In the genomic region with DNA sequence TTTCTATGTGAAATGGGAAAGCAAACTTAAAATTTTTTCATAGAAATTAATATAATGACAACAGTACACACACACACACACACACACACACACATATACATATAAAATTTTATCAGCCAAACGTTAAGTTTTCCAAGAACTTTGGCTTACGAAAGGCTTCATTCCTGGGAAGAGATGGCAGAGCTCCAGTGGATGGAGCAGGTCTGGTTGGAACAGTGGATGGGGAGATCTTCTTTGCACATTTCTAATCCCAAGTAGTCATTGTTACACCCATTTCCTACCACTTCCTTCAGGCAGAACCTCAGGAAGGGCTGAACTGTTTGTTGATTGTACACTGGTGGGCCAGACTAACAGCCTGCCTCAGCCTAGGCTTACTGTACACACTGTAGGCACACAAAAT, we compare ENCODE assay signal across 12 mouse cellular contexts.
"Had no signal": no experiment of that assay in that cellular context is flagged by ENCODE, and none has a peak within 500 bp of the region (broad histone marks: within the 10 kb centered on the region; RNA-seq: fewer than 3 reads in every experiment).

No protein-coding gene starts in this region.

- H3K4me2 ChIP-seq: kidney, embryonic 15.5 days; limb, embryonic 13.5 days; liver, embryonic 15.5 days; midbrain, embryonic 13.5 days; stomach, embryonic 15.5 days had no signal

- H3K36me3 ChIP-seq: stomach, embryonic 15.5 days had no signal

- H3K27ac ChIP-seq: kidney, embryonic 15.5 days; limb, embryonic 13.5 days; liver, embryonic 15.5 days; macrophage; midbrain, embryonic 13.5 days; stomach, embryonic 15.5 days had no signal

- ATAC-seq: midbrain, embryonic 13.5 days had no signal

- H3K9ac ChIP-seq: kidney, embryonic 15.5 days; limb, embryonic 13.5 days; liver, embryonic 15.5 days; midbrain, embryonic 13.5 days; stomach, embryonic 15.5 days had no signal

- H3K9me3 ChIP-seq: kidney, embryonic 15.5 days; limb, embryonic 13.5 days; liver, embryonic 15.5 days; midbrain, embryonic 13.5 days; stomach, embryonic 15.5 days had no signal

- H3K27me3 ChIP-seq: kidney, embryonic 15.5 days; limb, embryonic 13.5 days; liver, embryonic 15.5 days; midbrain, embryonic 13.5 days; stomach, embryonic 15.5 days had no signal

- H3K4me3 ChIP-seq: kidney, embryonic 15.5 days; limb, embryonic 13.5 days; liver, embryonic 15.5 days; midbrain, embryonic 13.5 days; stomach, embryonic 15.5 days had no signal

- DNase-seq: kidney, adult 11 months; kidney, postnatal 14 days; left cerebral cortex, postnatal 4 days; lung, postnatal 14 days; right cerebral cortex, postnatal 14 days; thymus, postnatal 4 days had no signal
